Mouse (Mus musculus) testis, postnatal 10 days (tissue): ENCODE data around the gene Plekha6.

Experiments
- DNase-seq: peaks from one replicate; pipeline ENCODE4 v3.0.0; 2021; ENCODE audit warnings: low spot score

Gene Plekha6

GRCm38 (mm10) chr1:133163820-133164431 is at the start of gene Plekha6:
Gene Plekha6, plus strand, starts transcription at chr1:133164210.
- DNase-seq, result peak; percentile 61

GRCm38 (mm10) chr1:133116108-133116507 is 47.9 kb upstream of the Plekha6 start:
- no peak for DNase-seq

- no peak for DNase-seq
Measured at GRCm38 (mm10) chr1:133118127-133118526, 45.9 kb upstream of the Plekha6 start.

GRCm38 (mm10) chr1:133118844-133119243 is 45.2 kb upstream of the Plekha6 start:
- no peak for DNase-seq

GRCm38 (mm10) chr1:133119931-133120712 is 43.9 kb upstream of the Plekha6 start:
- DNase-seq, result no peak

- DNase-seq, result no peak
Measured at GRCm38 (mm10) chr1:133121246-133121645, 42.8 kb upstream of the Plekha6 start.

- no peak for DNase-seq
Measured at GRCm38 (mm10) chr1:133124137-133124536, 39.9 kb upstream of the Plekha6 start.

- DNase-seq, result no peak
Measured at GRCm38 (mm10) chr1:133125640-133126364, 38.2 kb upstream of the Plekha6 start.

GRCm38 (mm10) chr1:133126365-133126740 is 37.7 kb upstream of the Plekha6 start:
- no peak for DNase-seq

GRCm38 (mm10) chr1:133127328-133127727 is 36.7 kb upstream of the Plekha6 start:
- no peak for DNase-seq

GRCm38 (mm10) chr1:133129471-133130221 is 34.4 kb upstream of the Plekha6 start:
- peak; percentile 49 for DNase-seq

GRCm38 (mm10) chr1:133130638-133131560 is 33.1 kb upstream of the Plekha6 start, which contains the start of gene Ppp1r15b:
Gene Ppp1r15b, plus strand, starts transcription at chr1:133131143.
- DNase-seq, result peak; percentile 95

GRCm38 (mm10) chr1:133131561-133131905 is 32.5 kb upstream of the Plekha6 start:
- no peak for DNase-seq

- no peak for DNase-seq
Measured at GRCm38 (mm10) chr1:133131936-133132335, 32.1 kb upstream of the Plekha6 start.

- DNase-seq, result no peak
Measured at GRCm38 (mm10) chr1:133132388-133133326, 31.4 kb upstream of the Plekha6 start.

GRCm38 (mm10) chr1:133133425-133133824 is 30.6 kb upstream of the Plekha6 start:
- DNase-seq, result no peak

GRCm38 (mm10) chr1:133134071-133134470 is 29.9 kb upstream of the Plekha6 start:
- DNase-seq, result no peak

- no peak for DNase-seq
Measured at GRCm38 (mm10) chr1:133134881-133135280, 29.1 kb upstream of the Plekha6 start.

- DNase-seq, result no peak
Measured at GRCm38 (mm10) chr1:133135808-133136207, 28.2 kb upstream of the Plekha6 start.

- DNase-seq, result no peak
Measured at GRCm38 (mm10) chr1:133138401-133138800, 25.6 kb upstream of the Plekha6 start.
